Mouse (Mus musculus) limb, embryonic 14.5 days (tissue): ENCODE measurements around the gene Pax8. TPM values are rescaled to one million over a fixed set of nuclear protein-coding genes. Genes with fewer than 3 reads are reported as not detected.

Experiments
- ATAC-seq: fragments of 200-750 bp; cut with Nextera tagmentation; 2 replicates; pipeline ENCODE4 v1.8.0; 2017; ENCODE audit warnings: low read depth, moderate number of reproducible peaks, moderate TSS enrichment; ENCODE audit not compliant: low FRiP score
- DNase-seq: peaks from one replicate; pipeline ENCODE4 v3.0.0-alpha.2; 2015; ENCODE audit warnings: low spot score
- H3K27ac ChIP-seq: fragments of 300-500 bp; sonication (generic); replicated peaks from 2 replicates; pipeline ENCODE4 v1.5.1; 2014; ENCODE audit warnings: low read depth, mild to moderate bottlenecking, low read length, moderate library complexity, mixed read lengths
- H3K27me3 ChIP-seq: fragments of 300-500 bp; sonication (generic); 2 replicates; pipeline ENCODE4 v1.6.1; 2014; ENCODE audit warnings: low read length, mixed read lengths; ENCODE audit not compliant: control insufficient read depth, insufficient read depth
- H3K36me3 ChIP-seq: fragments of 300-500 bp; sonication (generic); 2 replicates; pipeline ENCODE4 v1.6.1; 2014; ENCODE audit warnings: mild to moderate bottlenecking, low read length, moderate library complexity, mixed read lengths; ENCODE audit not compliant: control insufficient read depth, insufficient read depth
- H3K4me1 ChIP-seq: fragments of 300-500 bp; sonication (generic); 2 replicates; pipeline ENCODE4 v1.6.1; 2014; ENCODE audit warnings: antibody characterized with exemption, low read length, mixed read lengths; ENCODE audit not compliant: control insufficient read depth, insufficient read depth
- H3K4me2 ChIP-seq: fragments of 300-500 bp; sonication (generic); replicated peaks from 2 replicates; pipeline ENCODE4 v1.6.1; 2014; ENCODE audit warnings: low read depth, mild to moderate bottlenecking, low read length, moderate library complexity; ENCODE audit not compliant: severe bottlenecking
- H3K4me3 ChIP-seq: fragments of 300-500 bp; sonication (generic); replicated peaks from 2 replicates; pipeline ENCODE4 v1.5.1; 2014; ENCODE audit warnings: low read length
- H3K9ac ChIP-seq: fragments of 300-500 bp; sonication (generic); 2 replicates; pipeline ENCODE4 v1.6.1; 2014; ENCODE audit warnings: mild to moderate bottlenecking, low read depth, low read length, moderate library complexity; ENCODE audit not compliant: severe bottlenecking
- H3K9me3 ChIP-seq: fragments of 300-500 bp; sonication (generic); 2 replicates; pipeline ENCODE4 v1.6.1; 2016; ENCODE audit warnings: low read length; ENCODE audit not compliant: control insufficient read depth
- POLR2A ChIP-seq: fragments of 200-500 bp; IDR thresholded peaks from 2 replicates; pipeline ENCODE4 v1.8.0; 2012; ENCODE audit warnings: inconsistent platforms, mild to moderate bottlenecking, moderate library complexity, borderline replicate concordance; ENCODE audit not compliant: insufficient read depth, insufficient read length; ENCODE audit errors: extremely low read depth
- WGBS: fragments of 180-500 bp; shearing (Covaris S2); extraction: QIAGEN DNeasy Blood & Tissue Kit; methylation state at CpG from one replicate; pipeline ENCODE4 v1.1.7; 2014; 5-methylcytosine and 5-hydroxymethylcytosine counted together
- polyA plus RNA-seq, 2 experiments: library from polyadenylated mRNA; depleted of rRNA in 1 of 2; stranded (reverse) in 1 of 2; unstranded in 1 of 2; fragments of >200 nt; fragmentation: Nextera tagmentation in 1 of 2; extraction: Ambion mirVana in 1 of 2; gene quantifications; 2 replicates each; pipeline versions ENCODE4 v1.2.1 to v1.2.3; 2012 to 2014

Pax8 gene
- polyA plus RNA-seq, 2 experiments, result not detected

GRCm38 (mm10) chr2:24467156-24467555 lies 8.2 kb downstream of the Pax8 start:
- WGBS, result 0% methylated on average over 1 of the region's 1 CpGs
- Histone ChIP-seq H3K4me3 (no peak overlapping the region), H3K4me2 (no peak overlapping the region), H3K9me3 (no peaks in the 10 kb centered on the region), H3K9ac (no peak overlapping the region), H3K36me3 (no peaks in the 10 kb centered on the region), H3K27me3 (peaks cover 17% of the 10 kb centered on the region), H3K4me1 (no peaks in the 10 kb centered on the region), H3K27ac (no peak overlapping the region)
- TF ChIP-seq POLR2A, result no peak
- ATAC-seq (no peak), DNase-seq (no peak)

GRCm38 (mm10) chr2:24460808-24461127 lies 14.6 kb downstream of the Pax8 start:
- H3K4me3 ChIP-seq, result no peak overlapping the region
- no peak overlapping the region for H3K4me2 ChIP-seq
- H3K9me3 ChIP-seq, result no peaks in the 10 kb centered on the region
- no peaks in the 10 kb centered on the region for H3K27me3 ChIP-seq
- H3K36me3 ChIP-seq, result no peaks in the 10 kb centered on the region
- DNase-seq (no peak), ATAC-seq (no peak)
- H3K4me1 ChIP-seq, result no peaks in the 10 kb centered on the region
- TF ChIP-seq POLR2A, result no peak
- H3K9ac ChIP-seq, result no peak overlapping the region
- no peak overlapping the region for H3K27ac ChIP-seq
- 19% methylated on average over 2 of the region's 2 CpGs for WGBS

- WGBS, result 43% methylated on average over 9 of the region's 9 CpGs
- H3K9ac ChIP-seq, result no peak overlapping the region
- no peak overlapping the region for H3K4me3 ChIP-seq
- TF ChIP-seq POLR2A, result no peak
- H3K4me1 ChIP-seq, result no peaks in the 10 kb centered on the region
- ATAC-seq, result no peak
- no peaks in the 10 kb centered on the region for H3K27me3 ChIP-seq
- DNase-seq, result no peak
- H3K27ac ChIP-seq, result no peak overlapping the region
- no peaks in the 10 kb centered on the region for H3K36me3 ChIP-seq
- H3K4me2 ChIP-seq, result no peak overlapping the region
- H3K9me3 ChIP-seq, result no peaks in the 10 kb centered on the region
Measured at GRCm38 (mm10) chr2:24460112-24460807, 15.1 kb downstream of the Pax8 start.

GRCm38 (mm10) chr2:24456841-24457240 lies 18.6 kb downstream of the Pax8 start:
- ATAC-seq (no peak), DNase-seq (no peak)
- H3K36me3 ChIP-seq, result no peaks in the 10 kb centered on the region
- no peak overlapping the region for H3K9ac ChIP-seq
- no peaks in the 10 kb centered on the region for H3K27me3 ChIP-seq
- no peak overlapping the region for H3K4me2 ChIP-seq
- H3K27ac ChIP-seq, result no peak overlapping the region
- 88% methylated on average over 4 of the region's 4 CpGs for WGBS
- H3K4me1 ChIP-seq, result no peaks in the 10 kb centered on the region
- no peak overlapping the region for H3K4me3 ChIP-seq
- no peak for TF ChIP-seq POLR2A
- no peaks in the 10 kb centered on the region for H3K9me3 ChIP-seq

- ATAC-seq (no peak), DNase-seq (no peak)
- Histone ChIP-seq H3K36me3 (no peaks in the 10 kb centered on the region), H3K4me3 (no peak overlapping the region), H3K27me3 (no peaks in the 10 kb centered on the region), H3K4me2 (no peak overlapping the region), H3K27ac (no peak overlapping the region), H3K9ac (no peak overlapping the region), H3K4me1 (no peaks in the 10 kb centered on the region), H3K9me3 (no peaks in the 10 kb centered on the region)
- WGBS, result 39% methylated on average over 6 of the region's 6 CpGs
- no peak for TF ChIP-seq POLR2A
Measured at GRCm38 (mm10) chr2:24455057-24455855, 20.1 kb downstream of the Pax8 start.
